Mouse (Mus musculus) brain, embryonic 14.5 days (tissue): Measurements from ENCODE around the gene Podn.

Source experiments
- CTCF ChIP-seq: fragments of 200-500 bp; IDR thresholded peaks from 2 replicates; pipeline ENCODE4 v1.5.1; 2012; ENCODE audit warnings: inconsistent platforms, mild to moderate bottlenecking, moderate library complexity, borderline replicate concordance; ENCODE audit not compliant: insufficient read depth, insufficient read length; ENCODE audit errors: extremely low read depth
- POLR2A ChIP-seq: fragments of 200-500 bp; IDR thresholded peaks from 2 replicates; pipeline ENCODE4 v1.6.1; 2012; ENCODE audit warnings: mild to moderate bottlenecking, inconsistent platforms, borderline replicate concordance; ENCODE audit not compliant: poor library complexity, insufficient read depth, insufficient read length, severe bottlenecking; ENCODE audit errors: extremely low read depth

DNA sequence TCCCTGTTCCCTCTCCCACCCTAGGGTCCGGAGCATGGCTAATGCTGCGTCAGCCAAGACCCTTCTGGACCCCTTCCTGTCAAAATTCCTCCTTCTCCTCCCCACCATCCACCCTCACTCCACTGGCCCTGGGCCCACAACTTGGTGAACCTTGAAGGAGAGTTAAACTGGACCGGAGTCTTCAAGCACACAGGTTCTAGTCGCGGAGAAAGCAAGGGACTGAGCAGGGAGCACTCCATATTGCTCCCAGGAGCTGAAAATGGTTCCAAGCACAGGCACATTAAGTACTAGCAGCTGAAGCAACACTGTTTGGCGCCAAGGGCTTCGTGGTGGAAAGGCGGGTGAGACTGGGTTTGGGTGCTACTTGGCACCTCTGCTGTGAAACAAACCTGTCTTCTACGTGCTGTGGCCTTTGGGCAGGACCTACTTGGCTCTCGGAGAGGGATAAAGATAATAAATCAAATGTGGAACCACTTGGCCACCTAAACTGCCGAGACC is 63.8 kb downstream of the Podn start:
- no peak for TF ChIP-seq CTCF
- no peak for TF ChIP-seq POLR2A
